Mouse (Mus musculus): ENCODE measurements at regions not wholly inside any gene's neighbourhood (a gene's known extent, or its start where the extent isn't known, plus 50 kb on each side); places are given as distances from the start of the nearest gene placed in this dataset.

- Histone ChIP-seq H3K27me3 (replicated peaks; ENCODE audit: control insufficient read depth, insufficient read depth, low read length) (no peaks in the 10 kb centered on the region), H3K4me2 (ENCODE audit: low read depth, low read length) (no peak overlapping the region), H3K9ac (ENCODE audit: low read depth, low read length) (no peak overlapping the region), H3K27ac (ENCODE audit: low read length) (no peak overlapping the region), H3K36me3 (ENCODE audit: control insufficient read depth, insufficient read depth, low read length) (0 out of 2 replicates have a peak, but pooled peaks cover 3% of the 10 kb centered on the region), H3K4me3 (ENCODE audit: low read length) (no peak overlapping the region), H3K9me3 (ENCODE audit: control insufficient read depth, low read length) (no peaks in the 10 kb centered on the region), H3K4me1 (ENCODE audit: control insufficient read depth, insufficient read depth, low read length) (no peaks in the 10 kb centered on the region)
- WGBS = 74% methylated on average over 6 of the region's 6 CpGs
- ATAC-seq = no peak
Measured at GRCm38 (mm10) chr1:137919739-137920563, 255.6 kb downstream of the Ptprc start.

GRCm38 (mm10) chr1:137917449-137917848 lies 258.1 kb downstream of the Ptprc start:
- Histone ChIP-seq H3K4me2 (ENCODE audit: low read depth, low read length) (no peak overlapping the region), H3K36me3 (ENCODE audit: control insufficient read depth, insufficient read depth, low read length) (0 out of 2 replicates have a peak, but pooled peaks cover 3% of the 10 kb centered on the region), H3K4me3 (ENCODE audit: low read length) (no peak overlapping the region), H3K9ac (ENCODE audit: low read depth, low read length) (no peak overlapping the region), H3K4me1 (ENCODE audit: control insufficient read depth, insufficient read depth, low read length) (no peaks in the 10 kb centered on the region), H3K27me3 (replicated peaks; ENCODE audit: control insufficient read depth, insufficient read depth, low read length) (no peaks in the 10 kb centered on the region), H3K9me3 (ENCODE audit: control insufficient read depth, low read length) (no peaks in the 10 kb centered on the region), H3K27ac (ENCODE audit: low read length) (no peak overlapping the region)
- WGBS = 97% methylated on average over 1 of the region's 1 CpGs
- ATAC-seq = no peak

GRCm38 (mm10) chr1:137906883-137907282 lies 268.6 kb downstream of the Ptprc start:
- H3K9ac ChIP-seq (ENCODE audit: low read depth, low read length) = no peak overlapping the region
- 40% methylated on average over 5 of the region's 5 CpGs for WGBS
- H3K9me3 ChIP-seq (ENCODE audit: control insufficient read depth, low read length) = no peaks in the 10 kb centered on the region
- peaks cover 2% of the 10 kb centered on the region for H3K4me1 ChIP-seq (ENCODE audit: control insufficient read depth, insufficient read depth, low read length)
- no peaks in the 10 kb centered on the region for H3K36me3 ChIP-seq (ENCODE audit: control insufficient read depth, insufficient read depth, low read length)
- H3K27ac ChIP-seq (ENCODE audit: low read length) = no peak overlapping the region
- ATAC-seq = peak; percentile 92
- no peaks in the 10 kb centered on the region for H3K27me3 ChIP-seq (replicated peaks; ENCODE audit: control insufficient read depth, insufficient read depth, low read length)
- H3K4me3 ChIP-seq (ENCODE audit: low read length) = no peak overlapping the region
- H3K4me2 ChIP-seq (ENCODE audit: low read depth, low read length) = no peak overlapping the region

- Histone ChIP-seq H3K4me2 (ENCODE audit: low read depth, low read length) (no peak overlapping the region), H3K4me3 (ENCODE audit: low read length) (no peak overlapping the region), H3K27me3 (replicated peaks; ENCODE audit: control insufficient read depth, insufficient read depth, low read length) (no peaks in the 10 kb centered on the region), H3K27ac (ENCODE audit: low read length) (no peak overlapping the region), H3K36me3 (ENCODE audit: control insufficient read depth, insufficient read depth, low read length) (no peaks in the 10 kb centered on the region), H3K9ac (ENCODE audit: low read depth, low read length) (no peak overlapping the region), H3K9me3 (ENCODE audit: control insufficient read depth, low read length) (no peaks in the 10 kb centered on the region), H3K4me1 (ENCODE audit: control insufficient read depth, insufficient read depth, low read length) (peaks cover 2% of the 10 kb centered on the region)
- peak; percentile 60 for ATAC-seq
- WGBS = 46% methylated on average over 3 of the region's 3 CpGs
Measured at GRCm38 (mm10) chr1:137906477-137906876, 269.0 kb downstream of the Ptprc start.

- ATAC-seq = no peak
- Histone ChIP-seq H3K36me3 (ENCODE audit: control insufficient read depth, insufficient read depth, low read length) (no peaks in the 10 kb centered on the region), H3K4me2 (ENCODE audit: low read depth, low read length) (no peak overlapping the region), H3K9me3 (ENCODE audit: control insufficient read depth, low read length) (no peaks in the 10 kb centered on the region), H3K4me3 (ENCODE audit: low read length) (no peak overlapping the region), H3K27me3 (replicated peaks; ENCODE audit: control insufficient read depth, insufficient read depth, low read length) (no peaks in the 10 kb centered on the region), H3K27ac (ENCODE audit: low read length) (no peak overlapping the region), H3K4me1 (ENCODE audit: control insufficient read depth, insufficient read depth, low read length) (peaks cover 2% of the 10 kb centered on the region), H3K9ac (ENCODE audit: low read depth, low read length) (no peak overlapping the region)
- 63% methylated on average over 5 of the region's 5 CpGs for WGBS
Measured at GRCm38 (mm10) chr1:137905566-137905965, 269.9 kb downstream of the Ptprc start.

- H3K9me3 ChIP-seq (ENCODE audit: control insufficient read depth, low read length) = no peaks in the 10 kb centered on the region
- no peak for ATAC-seq
- no peak overlapping the region for H3K4me3 ChIP-seq (ENCODE audit: low read length)
- peaks cover 2% of the 10 kb centered on the region for H3K4me1 ChIP-seq (ENCODE audit: control insufficient read depth, insufficient read depth, low read length)
- no peak overlapping the region for H3K4me2 ChIP-seq (ENCODE audit: low read depth, low read length)
- WGBS = 40% methylated on average over 4 of the region's 4 CpGs
- H3K36me3 ChIP-seq (ENCODE audit: control insufficient read depth, insufficient read depth, low read length) = no peaks in the 10 kb centered on the region
- no peak overlapping the region for H3K9ac ChIP-seq (ENCODE audit: low read depth, low read length)
- no peaks in the 10 kb centered on the region for H3K27me3 ChIP-seq (replicated peaks; ENCODE audit: control insufficient read depth, insufficient read depth, low read length)
- no peak overlapping the region for H3K27ac ChIP-seq (ENCODE audit: low read length)
Measured at GRCm38 (mm10) chr1:137903351-137903750, 272.2 kb downstream of the Ptprc start.

- Histone ChIP-seq H3K4me3 (ENCODE audit: low read length) (no peak overlapping the region), H3K27me3 (replicated peaks; ENCODE audit: control insufficient read depth, insufficient read depth, low read length) (no peaks in the 10 kb centered on the region), H3K4me1 (ENCODE audit: control insufficient read depth, insufficient read depth, low read length) (peaks cover 2% of the 10 kb centered on the region), H3K36me3 (ENCODE audit: control insufficient read depth, insufficient read depth, low read length) (no peaks in the 10 kb centered on the region), H3K27ac (ENCODE audit: low read length) (no peak overlapping the region), H3K4me2 (ENCODE audit: low read depth, low read length) (no peak overlapping the region), H3K9ac (ENCODE audit: low read depth, low read length) (no peak overlapping the region), H3K9me3 (ENCODE audit: control insufficient read depth, low read length) (no peaks in the 10 kb centered on the region)
- no peak for ATAC-seq
- 55% methylated on average over 6 of the region's 6 CpGs for WGBS
Measured at GRCm38 (mm10) chr1:137902859-137903258, 272.6 kb downstream of the Ptprc start.

GRCm38 (mm10) chr1:137901996-137902395 lies 273.5 kb downstream of the Ptprc start:
- Histone ChIP-seq H3K9ac (ENCODE audit: low read depth, low read length) (no peak overlapping the region), H3K4me2 (ENCODE audit: low read depth, low read length) (no peak overlapping the region; the same call in 1 of the 2 replicates), H3K27me3 (replicated peaks; ENCODE audit: control insufficient read depth, insufficient read depth, low read length) (no peaks in the 10 kb centered on the region), H3K9me3 (ENCODE audit: control insufficient read depth, low read length) (no peaks in the 10 kb centered on the region), H3K4me3 (ENCODE audit: low read length) (no peak overlapping the region), H3K4me1 (ENCODE audit: control insufficient read depth, insufficient read depth, low read length) (peaks cover 2% of the 10 kb centered on the region), H3K27ac (ENCODE audit: low read length) (no peak overlapping the region), H3K36me3 (ENCODE audit: control insufficient read depth, insufficient read depth, low read length) (no peaks in the 10 kb centered on the region)
- WGBS = 75% methylated on average over 4 of the region's 4 CpGs
- ATAC-seq = no peak

- peak overlapping the region; percentile 58 for H3K4me3 ChIP-seq (ENCODE audit: low read length)
- H3K4me2 ChIP-seq (ENCODE audit: low read depth, low read length) = peak overlapping the region; percentile 78
- peak overlapping the region; percentile 87; the same call in 1 of the 2 replicates for H3K27ac ChIP-seq (ENCODE audit: low read length)
- no peaks in the 10 kb centered on the region for H3K27me3 ChIP-seq (replicated peaks; ENCODE audit: control insufficient read depth, insufficient read depth, low read length)
- peaks cover 2% of the 10 kb centered on the region for H3K4me1 ChIP-seq (ENCODE audit: control insufficient read depth, insufficient read depth, low read length)
- no peaks in the 10 kb centered on the region for H3K36me3 ChIP-seq (ENCODE audit: control insufficient read depth, insufficient read depth, low read length)
- H3K9ac ChIP-seq (ENCODE audit: low read depth, low read length) = peak overlapping the region; percentile 67; the same call in 1 of the 2 replicates
- 61% methylated on average over 5 of the region's 5 CpGs for WGBS
- H3K9me3 ChIP-seq (ENCODE audit: control insufficient read depth, low read length) = no peaks in the 10 kb centered on the region
- no peak for ATAC-seq
Measured at GRCm38 (mm10) chr1:137901211-137901610, 274.3 kb downstream of the Ptprc start.
